Mouse (Mus musculus): ENCODE measurements around the gene Aass. TPM values are rescaled to one million over a fixed set of nuclear protein-coding genes. Genes with fewer than 3 reads are reported as not detected.

Gene Aass
- polyA plus RNA-seq, 1 experiment, result 114 TPM

GRCm38 (mm10) chr6:23076060-23076459, 56.7 kb downstream of the Aass start:
- no peak for TF ChIP-seq POLR2A (IDR thresholded peaks at IDR 0.05; ENCODE audit: low read depth, low read length)
- no peak for DNase-seq
- 59% methylated on average over 2 of the region's 2 CpGs for WGBS
- H3K4me3 ChIP-seq (ENCODE audit: insufficient read depth, low read depth, low read length), result no peak overlapping the region
- no peak overlapping the region for H3K27ac ChIP-seq (ENCODE audit: insufficient read depth, low read depth, low read length)
- peaks cover 2% of the 10 kb centered on the region; the same call in 1 of the 2 replicates for H3K4me1 ChIP-seq (ENCODE audit: control insufficient read depth, insufficient read depth, low read length)
- H3K27me3 ChIP-seq (replicated peaks; ENCODE audit: control insufficient read depth, insufficient read depth, low read length), result no peaks in the 10 kb centered on the region
- H3K36me3 ChIP-seq (ENCODE audit: control insufficient read depth, insufficient read depth, low read length), result peaks cover 2% of the 10 kb centered on the region

DNA sequence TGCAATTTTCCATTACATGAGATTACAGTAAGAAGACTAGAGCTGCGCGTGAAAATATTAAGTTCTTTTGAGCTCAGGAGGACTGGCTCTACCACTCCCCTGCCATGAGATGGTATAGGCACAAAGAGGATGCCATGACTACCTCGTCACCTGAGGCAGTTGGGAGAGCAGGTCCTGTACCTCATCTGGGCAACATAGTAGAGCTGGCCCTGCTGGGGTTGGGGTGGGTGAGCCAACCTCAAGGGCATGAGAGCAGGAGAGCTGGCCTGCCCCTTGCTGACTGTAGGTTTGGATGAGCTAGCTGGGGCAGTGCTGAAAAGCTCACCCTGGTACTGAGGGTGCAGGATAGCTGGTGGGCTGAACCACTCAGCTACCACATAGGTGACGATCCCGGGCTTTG, 77.1 kb downstream of the Aass start:
- DNase-seq, result no peak
- H3K4me1 ChIP-seq (ENCODE audit: control insufficient read depth, insufficient read depth, low read length), result peaks cover 2% of the 10 kb centered on the region; the same call in 1 of the 2 replicates
- no peak overlapping the region for H3K4me3 ChIP-seq (ENCODE audit: insufficient read depth, low read depth, low read length)
- no peaks in the 10 kb centered on the region for H3K36me3 ChIP-seq (ENCODE audit: control insufficient read depth, insufficient read depth, low read length)
- 90% methylated on average over 5 of the region's 5 CpGs for WGBS
- TF ChIP-seq CTCF (conservative IDR thresholded peaks at IDR 0.05; ENCODE audit: insufficient read depth, insufficient read length, low read depth, low read length), result no peak
- TF ChIP-seq POLR2A (IDR thresholded peaks at IDR 0.05; ENCODE audit: low read depth, low read length), result no peak
- no peaks in the 10 kb centered on the region for H3K27me3 ChIP-seq (replicated peaks; ENCODE audit: control insufficient read depth, insufficient read depth, low read length)
- H3K27ac ChIP-seq (ENCODE audit: insufficient read depth, low read depth, low read length), result no peak overlapping the region

GRCm38 (mm10) chr6:23048836-23049235, 84.0 kb downstream of the Aass start:
- H3K36me3 ChIP-seq (ENCODE audit: control insufficient read depth, insufficient read depth, low read length), result no peaks in the 10 kb centered on the region
- no peak overlapping the region for H3K27ac ChIP-seq (ENCODE audit: insufficient read depth, low read depth, low read length)
- H3K4me1 ChIP-seq (ENCODE audit: control insufficient read depth, insufficient read depth, low read length), result no peaks in the 10 kb centered on the region
- TF ChIP-seq POLR2A (IDR thresholded peaks at IDR 0.05; ENCODE audit: low read depth, low read length) (no peak), CTCF (conservative IDR thresholded peaks at IDR 0.05; ENCODE audit: insufficient read depth, insufficient read length, low read depth, low read length) (no peak)
- 89% methylated on average over 4 of the region's 4 CpGs for WGBS
- H3K4me3 ChIP-seq (ENCODE audit: insufficient read depth, low read depth, low read length), result no peak overlapping the region
- H3K27me3 ChIP-seq (replicated peaks; ENCODE audit: control insufficient read depth, insufficient read depth, low read length), result no peaks in the 10 kb centered on the region
- no peak for DNase-seq

- no peaks in the 10 kb centered on the region for H3K4me1 ChIP-seq (ENCODE audit: control insufficient read depth, insufficient read depth, low read length)
- no peak for TF ChIP-seq POLR2A (IDR thresholded peaks at IDR 0.05; ENCODE audit: low read depth, low read length)
- no peak for TF ChIP-seq CTCF (conservative IDR thresholded peaks at IDR 0.05; ENCODE audit: insufficient read depth, insufficient read length, low read depth, low read length)
- H3K36me3 ChIP-seq (ENCODE audit: control insufficient read depth, insufficient read depth, low read length), result no peaks in the 10 kb centered on the region
- 66% methylated on average over 1 of the region's 1 CpGs for WGBS
- no peak for DNase-seq
- H3K27ac ChIP-seq (ENCODE audit: insufficient read depth, low read depth, low read length), result no peak overlapping the region
- H3K4me3 ChIP-seq (ENCODE audit: insufficient read depth, low read depth, low read length), result no peak overlapping the region
- no peaks in the 10 kb centered on the region for H3K27me3 ChIP-seq (replicated peaks; ENCODE audit: control insufficient read depth, insufficient read depth, low read length)
Observed at GRCm38 (mm10) chr6:23028251-23028650, 104.5 kb downstream of the Aass start.

Other genes starting within 250 kb of the Aass start
- gene Fezf1, start 115.4 kb upstream of the Aass start, polyA plus RNA-seq (2012; rRNA removed), result 0.03 TPM in 1 of 2 replicates, not detected in the other